Mouse (Mus musculus) mesoderm, embryonic 11.5 days (tissue): ENCODE results near the gene Pdcd4.

ENCODE experiments used
- DNase-seq: peaks from one replicate; pipeline ENCODE4 v3.0.0-alpha.2; 2012; ENCODE audit warnings: low read depth, low spot score

The Pdcd4 gene

DNA sequence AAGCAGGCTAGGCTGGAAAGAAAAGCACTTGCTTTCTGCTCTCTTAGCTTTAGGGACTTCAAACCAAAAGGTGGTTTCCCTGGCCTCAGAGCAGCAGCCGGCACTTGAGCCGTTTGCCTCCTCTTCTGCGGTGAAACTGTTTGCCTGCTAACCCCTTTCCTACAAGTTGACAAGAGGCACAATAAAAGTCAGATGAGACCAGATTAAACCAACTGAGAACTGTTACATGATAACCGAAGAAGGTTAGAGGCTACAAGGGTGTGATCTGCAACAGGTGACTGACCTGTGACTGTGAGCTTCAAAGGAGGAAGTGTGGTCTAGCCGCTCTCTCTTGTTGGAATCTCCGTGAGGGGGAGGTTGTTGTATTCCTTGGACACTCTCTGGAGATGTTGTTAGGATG is 20.5 kb upstream of the Pdcd4 start:
- no peak for DNase-seq

DNA sequence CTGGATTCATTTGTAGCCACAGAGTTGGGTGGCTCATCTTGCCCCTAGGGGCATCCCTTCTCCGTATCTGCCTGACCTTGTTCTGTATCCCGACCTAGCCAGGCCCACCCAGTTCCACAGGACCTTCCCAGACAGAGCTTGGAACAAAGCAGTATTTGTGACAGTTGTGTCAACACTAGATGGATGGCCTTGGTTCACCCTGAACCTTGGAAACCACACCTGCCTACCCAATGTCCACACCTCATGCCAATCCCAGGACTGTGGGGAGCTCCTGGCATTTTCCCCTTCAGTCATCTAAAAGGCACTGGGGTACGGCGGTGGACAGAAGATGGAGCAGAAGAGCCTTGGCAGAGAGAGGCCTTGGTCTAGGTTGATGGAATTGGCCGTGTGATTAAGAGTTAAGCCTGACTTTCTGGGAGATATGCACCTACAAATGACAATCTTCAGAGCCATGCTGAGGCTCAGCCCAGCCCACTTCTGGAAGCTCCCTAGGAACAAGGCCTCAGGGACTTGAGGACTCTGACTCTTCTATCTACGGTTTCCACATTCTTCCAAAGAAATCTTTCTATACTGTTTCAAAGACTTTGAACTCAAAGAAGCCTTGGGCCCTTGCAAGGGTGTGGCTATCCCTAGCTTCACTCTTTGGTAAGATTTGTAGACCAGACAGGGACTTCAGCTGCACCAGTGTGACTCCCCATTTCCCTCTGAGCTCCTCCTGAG is 18.9 kb upstream of the Pdcd4 start:
- DNase-seq = no peak

DNA sequence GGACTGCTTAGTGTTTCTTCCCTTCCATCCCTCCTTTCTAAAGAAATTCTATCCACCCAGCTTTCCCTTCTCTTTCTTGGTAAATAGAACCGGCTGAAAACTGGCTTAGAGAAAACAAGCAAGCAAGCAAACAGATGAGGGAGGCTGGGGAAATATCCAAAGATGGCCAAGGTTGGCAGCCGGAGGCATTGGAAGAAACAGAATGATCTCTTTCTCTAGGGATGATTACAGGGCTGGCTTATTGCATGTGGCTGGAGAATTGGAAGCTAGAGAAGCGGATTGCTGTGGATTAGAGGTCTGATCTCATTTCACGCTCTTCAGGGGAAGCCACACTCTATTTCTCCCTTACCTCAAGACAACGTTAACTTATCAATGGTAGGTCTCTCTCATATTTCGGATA is 16.8 kb upstream of the Pdcd4 start:
- no peak for DNase-seq

DNA sequence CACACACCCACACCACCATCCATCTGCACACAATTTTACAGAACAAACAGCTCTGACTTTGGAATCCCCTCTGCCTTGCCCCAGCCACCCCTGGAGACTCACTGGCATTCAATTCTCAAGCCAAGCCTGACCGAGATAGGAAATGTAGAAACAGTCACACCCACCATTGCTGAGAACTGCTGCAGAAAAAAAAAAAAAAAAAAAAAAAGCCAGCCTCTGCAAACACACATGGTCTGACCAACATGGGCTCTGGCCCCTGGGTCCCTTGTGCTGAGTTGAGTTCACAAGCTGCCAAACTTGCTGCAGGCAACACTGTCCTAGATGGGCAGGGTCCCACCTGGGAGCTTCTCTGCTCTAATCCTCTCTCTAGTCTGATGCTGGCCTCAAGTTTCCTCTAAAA is 14.3 kb upstream of the Pdcd4 start:
- DNase-seq = no peak

DNA sequence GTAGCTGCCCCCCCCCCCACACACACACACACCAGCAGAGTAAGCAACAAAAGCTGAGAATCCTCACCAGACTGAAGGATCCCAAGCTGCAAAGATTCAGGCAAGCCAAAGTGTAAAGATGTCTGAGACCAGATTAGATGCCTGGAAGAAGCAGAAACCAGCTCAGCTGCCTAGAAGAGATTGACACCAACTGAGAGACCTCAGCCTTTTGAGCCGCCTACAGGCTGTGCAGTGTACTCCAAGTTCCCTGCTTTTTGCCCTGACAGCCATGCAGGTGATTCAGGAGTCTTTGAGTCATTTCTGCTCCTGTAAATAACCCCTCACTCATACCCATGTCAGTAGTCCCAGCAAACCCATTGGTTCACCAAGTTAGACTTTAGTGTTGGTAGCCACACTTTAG is 11.6 kb upstream of the Pdcd4 start:
- no peak for DNase-seq

DNA sequence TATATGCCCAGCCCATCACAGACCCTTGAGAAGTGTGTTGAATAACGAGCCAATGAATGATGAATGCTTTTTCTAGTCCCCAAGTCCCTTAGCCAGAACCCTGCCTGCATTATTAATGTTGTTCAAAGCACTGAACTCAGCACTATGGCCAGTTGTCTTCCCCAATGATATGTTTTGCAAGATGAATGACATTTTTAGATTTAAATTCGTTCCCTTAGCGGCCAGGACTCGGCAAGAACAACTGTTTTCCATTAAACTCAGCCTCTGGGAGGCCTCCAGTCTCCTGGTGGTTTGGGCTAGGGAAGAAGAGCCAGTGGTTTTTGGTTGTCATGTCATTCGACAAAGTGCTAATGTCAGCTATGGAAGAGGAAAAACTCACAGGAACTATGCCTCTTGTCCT is 10.2 kb upstream of the Pdcd4 start:
- peak; percentile 36 for DNase-seq

DNA sequence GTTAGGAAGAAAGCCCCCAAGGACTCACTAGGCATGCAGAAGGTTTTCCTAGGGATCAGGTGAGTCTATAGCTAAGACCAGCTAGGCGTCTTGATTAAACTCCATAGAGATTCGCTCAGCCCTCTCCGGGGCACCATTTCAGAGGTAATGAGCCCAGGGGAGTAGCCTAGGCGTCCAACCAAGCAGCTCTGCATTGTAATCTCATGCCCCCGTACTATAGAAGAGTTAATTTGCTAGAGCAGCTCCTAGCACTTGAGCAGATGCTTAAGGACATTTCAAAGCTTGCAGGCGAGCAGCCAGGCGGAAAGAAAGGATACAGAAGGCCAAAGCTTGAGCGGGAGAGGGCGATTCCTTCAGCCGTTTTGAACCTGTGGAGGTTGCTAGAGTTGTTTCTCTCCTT is 6.6 kb upstream of the Pdcd4 start:
- DNase-seq = no peak

DNA sequence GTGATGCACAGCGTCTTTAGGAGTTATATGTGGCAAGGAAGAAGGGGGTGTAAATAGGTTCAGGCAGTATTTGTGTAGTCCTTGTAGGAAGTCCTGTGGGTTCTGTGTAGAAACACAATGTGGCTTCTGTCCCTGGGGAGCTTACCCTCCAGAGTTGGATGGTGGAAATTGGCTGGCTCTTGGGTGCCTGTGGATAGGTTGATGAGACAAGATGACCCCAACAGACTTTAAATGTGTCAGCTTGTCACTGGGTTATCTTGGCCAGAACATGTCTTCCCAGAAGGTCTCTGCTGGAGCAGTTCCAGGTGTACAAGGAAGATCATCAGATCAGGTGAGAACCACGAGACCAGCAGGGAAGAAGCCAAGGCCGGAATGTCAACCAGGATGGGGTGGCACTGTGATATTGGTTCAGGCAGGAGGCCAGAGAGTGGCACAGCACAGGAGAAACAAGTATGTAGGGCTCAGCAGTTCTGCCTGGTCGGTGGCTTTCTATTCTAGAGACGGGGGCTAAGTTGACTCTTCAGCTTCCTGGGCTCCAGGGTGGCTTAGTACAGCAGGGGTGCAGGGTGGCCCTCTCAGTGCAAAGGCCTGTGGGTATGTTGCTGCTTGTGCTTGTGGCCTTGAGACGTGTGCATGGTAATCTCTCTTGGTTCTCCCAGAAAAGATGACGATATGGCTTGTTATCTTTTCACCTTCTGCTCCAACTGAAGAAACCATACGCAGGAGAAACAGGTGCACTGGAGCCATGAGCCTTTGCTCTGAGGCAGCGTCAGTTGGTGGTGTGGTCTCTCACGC is 5.3 kb upstream of the Pdcd4 start:
- DNase-seq = no peak

DNA sequence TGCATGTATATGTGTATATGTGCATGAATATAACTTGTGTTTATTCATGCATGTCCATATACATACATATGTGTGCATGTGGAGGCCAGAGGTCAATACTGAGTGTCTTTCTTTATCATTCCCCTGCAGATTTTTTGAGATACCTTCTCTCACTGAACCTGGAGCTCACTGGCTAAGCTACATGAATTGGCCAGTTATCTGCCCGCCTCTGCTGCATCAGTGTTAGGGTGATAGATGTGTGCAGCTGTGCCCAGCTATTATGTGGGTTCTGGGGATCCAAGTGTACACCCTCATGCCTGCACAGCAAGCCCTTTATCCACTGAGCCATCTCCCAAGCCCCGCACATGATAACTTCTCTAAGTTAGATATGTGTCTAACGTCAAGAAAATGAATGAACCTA is 4.2 kb upstream of the Pdcd4 start:
- no peak for DNase-seq

DNA sequence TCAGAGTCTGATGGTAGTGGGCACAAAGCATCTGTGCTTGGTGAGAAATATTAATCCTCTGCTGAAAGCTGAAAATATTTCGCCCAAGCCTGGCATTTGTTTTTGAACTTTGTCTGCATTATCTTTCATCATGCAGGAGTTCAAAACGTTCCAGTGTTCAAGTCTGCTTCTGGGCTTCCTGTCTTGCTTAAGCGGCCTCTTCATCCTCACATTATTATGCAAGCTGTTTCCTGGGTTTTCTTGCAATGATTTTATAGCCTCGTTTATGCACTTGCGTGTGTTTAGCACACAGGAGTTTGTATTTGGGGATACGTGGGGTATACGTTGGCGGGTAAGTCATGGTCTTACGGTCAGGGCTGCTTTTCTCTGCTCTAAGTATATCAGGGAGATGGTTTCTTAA is 3.7 kb upstream of the Pdcd4 start:
- DNase-seq = no peak

DNA sequence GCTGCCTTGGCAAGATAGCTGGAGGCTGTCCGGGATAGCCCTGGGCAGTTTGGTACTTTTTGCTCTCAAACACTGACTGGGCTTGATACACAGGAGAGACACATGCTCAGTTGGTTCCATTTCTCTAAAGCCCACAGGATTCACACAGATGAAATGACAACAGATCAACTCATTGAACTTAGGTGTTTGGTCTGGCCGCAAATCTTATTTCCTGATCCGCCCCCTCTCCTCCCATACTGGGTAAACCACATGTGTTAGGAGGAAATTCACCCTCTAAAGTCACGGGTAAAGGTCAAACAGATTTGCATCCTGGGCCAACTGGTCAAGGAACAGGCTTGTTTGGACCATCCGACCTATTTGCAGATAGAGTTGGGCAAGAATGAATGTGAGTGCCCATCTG is 2.5 kb upstream of the Pdcd4 start:
- no peak for DNase-seq

DNA sequence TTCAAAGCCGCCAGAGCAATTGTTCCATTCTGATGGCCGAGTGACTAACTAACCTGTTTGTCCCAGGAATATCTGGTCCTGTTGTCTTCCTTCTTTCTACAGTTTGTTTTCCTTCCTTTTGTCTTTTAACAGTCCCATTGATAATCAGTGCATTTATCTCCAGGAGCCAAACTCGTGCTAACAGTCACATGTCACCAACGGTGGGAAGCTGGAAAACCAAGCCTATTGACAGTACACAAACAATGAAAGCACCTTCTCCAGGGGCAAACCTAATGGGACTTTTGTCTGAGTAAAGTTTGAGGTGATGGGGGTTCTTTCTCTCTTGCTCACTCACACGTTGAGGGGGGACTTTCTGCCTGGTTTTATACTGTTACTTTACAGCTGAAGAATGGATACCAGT is 1.8 kb upstream of the Pdcd4 start:
- no peak for DNase-seq

DNA sequence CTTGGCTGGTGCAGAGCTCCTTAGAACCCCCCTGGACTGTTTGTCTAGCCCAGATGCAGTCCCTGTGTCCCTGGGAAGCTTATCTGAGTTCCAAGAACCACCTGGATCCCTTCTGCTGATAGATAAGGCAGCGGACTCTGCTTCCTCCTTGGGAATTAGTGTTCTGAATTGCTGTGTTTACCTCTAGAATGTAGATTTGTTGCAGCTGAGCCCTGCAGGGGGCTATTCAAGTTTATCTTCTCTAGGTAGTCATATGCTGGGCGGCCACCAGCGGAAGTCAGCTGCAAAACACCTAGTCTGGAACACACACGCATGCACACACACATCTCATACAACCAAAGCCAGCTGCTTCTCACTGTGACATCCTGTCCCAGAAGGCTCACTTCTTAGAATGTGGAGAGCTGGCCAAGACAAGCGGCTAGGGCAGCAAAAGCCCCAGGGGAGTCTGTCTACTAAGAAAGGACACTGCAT is 1.2 kb upstream of the Pdcd4 start:
- DNase-seq = no peak

DNA sequence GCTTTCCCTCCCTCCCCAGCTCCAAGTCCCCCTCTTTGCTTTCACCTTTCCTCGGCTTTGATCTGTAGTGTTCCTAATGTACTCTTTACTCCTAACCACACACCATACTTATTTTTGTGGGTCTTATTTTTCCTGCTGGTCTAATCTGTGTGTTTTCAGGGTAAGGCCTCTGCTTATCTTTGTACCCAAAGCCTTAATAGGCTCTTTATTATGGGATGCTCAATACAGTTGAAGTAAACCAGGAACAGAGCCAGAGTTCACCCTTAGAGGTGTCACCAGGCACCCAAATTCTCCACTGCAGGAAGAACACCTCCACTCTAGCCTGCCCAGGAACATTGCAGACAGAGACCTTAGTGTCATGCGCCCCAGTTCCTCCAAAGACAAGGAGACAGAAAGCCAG is 462 bp upstream of the Pdcd4 start:
- DNase-seq = no peak

DNA sequence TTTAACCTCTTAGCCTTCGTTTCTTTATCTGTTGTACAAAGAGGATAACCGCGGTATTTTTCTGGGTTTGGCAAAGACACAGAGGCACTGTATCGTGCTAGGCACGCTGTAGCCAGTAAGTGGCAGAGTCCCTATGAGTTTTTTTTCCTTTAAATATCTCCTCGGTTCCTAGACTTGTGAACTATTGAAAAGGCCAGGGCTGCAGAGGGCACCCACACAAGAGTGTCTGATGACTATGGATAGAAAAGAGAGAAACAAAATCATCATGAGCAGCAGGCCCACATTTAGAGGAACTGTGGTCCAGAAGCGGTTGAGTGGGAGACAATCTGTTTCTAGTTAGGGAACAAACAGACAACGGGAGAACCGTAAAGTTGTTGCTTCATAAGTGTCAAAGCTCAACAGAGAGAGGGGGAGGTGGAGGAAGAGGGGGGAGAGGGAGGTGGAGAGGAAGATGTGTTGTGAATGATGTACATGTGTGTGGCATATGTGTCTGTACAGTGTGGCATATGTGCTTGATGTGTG is 868 bp downstream of the Pdcd4 start:
- DNase-seq = no peak

DNA sequence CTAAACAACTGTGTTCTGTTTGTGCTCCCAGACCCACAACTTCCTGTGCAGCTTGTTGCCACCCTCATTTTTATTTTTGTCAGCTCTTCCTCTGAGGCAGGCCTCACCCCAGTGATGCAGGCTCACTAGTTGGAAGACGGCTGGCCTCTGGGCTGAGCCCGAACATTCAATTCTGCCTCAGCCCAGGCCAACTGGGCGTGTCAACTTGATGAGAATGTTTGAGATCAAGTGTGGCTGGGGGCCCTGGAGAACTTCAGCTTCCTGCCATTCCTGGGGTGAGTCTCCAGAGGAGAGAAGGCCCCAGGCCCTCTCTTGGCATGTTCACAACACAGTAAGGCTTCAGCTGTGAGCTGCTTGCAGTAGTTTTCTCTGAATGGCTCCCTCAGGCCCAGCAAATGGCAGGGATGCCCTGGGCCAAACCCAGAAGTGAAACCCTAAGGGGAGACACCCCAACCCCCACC is 1.7 kb downstream of the Pdcd4 start:
- no peak for DNase-seq

DNA sequence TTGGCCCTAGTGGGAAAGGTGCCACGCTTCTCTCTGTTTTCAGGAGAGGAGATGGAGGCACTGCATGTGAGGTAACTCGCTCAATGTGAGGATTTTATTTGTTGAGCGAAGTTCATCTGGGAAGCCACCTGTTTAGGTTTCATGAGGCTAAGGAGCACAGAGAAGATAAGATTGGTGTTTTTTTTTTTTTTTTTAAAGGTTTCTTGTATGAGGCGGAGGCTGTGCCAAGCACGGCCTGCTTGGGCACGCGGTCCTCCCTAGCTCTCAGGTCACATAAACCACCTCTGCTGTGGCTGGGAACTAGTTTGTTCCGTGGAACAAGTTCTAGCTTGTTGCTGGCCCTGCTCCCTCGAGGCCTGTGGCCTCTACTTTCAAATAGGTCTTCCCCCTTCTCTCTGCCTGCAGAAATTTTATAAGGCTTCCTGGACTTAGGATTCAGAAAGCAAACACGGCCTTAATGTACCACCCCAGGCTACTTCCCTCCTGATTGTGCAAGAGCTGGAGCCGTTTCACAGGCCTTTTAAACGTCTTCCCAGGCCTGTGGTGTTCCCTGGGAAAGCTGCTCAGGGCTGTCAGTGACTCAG is 2.6 kb downstream of the Pdcd4 start:
- DNase-seq = no peak

DNA sequence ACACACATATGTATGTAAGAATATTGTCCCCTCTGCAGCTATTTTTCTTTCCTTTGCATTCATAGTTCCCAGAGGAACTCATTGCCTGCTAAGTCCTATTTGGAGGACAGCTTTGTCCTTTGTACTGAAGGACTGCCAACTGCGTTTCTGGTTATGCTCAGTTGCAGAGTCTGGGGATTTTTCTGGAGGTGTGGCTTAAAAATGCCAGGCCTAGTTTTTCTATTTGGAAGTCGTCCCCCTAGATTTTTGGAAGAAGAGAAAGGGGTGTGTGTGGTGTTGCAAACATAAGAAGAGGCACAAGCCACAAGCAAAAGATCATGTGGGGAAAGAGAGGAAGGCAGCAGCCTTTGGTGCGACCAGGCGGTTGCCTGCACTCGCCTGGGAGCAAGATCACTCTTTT is 6.0 kb downstream of the Pdcd4 start:
- no peak for DNase-seq

DNA sequence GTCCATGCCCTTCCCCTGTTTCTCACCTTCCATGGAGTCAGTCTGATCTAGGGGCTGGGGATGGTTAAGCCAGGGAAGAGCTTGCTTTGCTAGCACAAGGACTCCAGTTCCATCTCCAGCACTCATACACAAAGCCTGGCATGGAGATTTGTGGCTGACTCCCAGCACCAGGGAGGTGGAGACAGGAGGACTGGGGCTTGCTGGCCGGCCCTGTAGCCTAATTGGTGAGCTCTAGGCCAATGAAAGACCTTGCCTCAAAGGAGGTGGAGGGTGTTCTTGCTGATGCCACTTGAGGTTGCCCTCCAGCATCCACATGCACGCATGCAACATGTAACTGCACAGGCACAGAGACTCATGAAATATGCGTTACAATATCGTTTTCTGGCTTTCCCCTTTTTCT is 6.5 kb downstream of the Pdcd4 start:
- no peak for DNase-seq

DNA sequence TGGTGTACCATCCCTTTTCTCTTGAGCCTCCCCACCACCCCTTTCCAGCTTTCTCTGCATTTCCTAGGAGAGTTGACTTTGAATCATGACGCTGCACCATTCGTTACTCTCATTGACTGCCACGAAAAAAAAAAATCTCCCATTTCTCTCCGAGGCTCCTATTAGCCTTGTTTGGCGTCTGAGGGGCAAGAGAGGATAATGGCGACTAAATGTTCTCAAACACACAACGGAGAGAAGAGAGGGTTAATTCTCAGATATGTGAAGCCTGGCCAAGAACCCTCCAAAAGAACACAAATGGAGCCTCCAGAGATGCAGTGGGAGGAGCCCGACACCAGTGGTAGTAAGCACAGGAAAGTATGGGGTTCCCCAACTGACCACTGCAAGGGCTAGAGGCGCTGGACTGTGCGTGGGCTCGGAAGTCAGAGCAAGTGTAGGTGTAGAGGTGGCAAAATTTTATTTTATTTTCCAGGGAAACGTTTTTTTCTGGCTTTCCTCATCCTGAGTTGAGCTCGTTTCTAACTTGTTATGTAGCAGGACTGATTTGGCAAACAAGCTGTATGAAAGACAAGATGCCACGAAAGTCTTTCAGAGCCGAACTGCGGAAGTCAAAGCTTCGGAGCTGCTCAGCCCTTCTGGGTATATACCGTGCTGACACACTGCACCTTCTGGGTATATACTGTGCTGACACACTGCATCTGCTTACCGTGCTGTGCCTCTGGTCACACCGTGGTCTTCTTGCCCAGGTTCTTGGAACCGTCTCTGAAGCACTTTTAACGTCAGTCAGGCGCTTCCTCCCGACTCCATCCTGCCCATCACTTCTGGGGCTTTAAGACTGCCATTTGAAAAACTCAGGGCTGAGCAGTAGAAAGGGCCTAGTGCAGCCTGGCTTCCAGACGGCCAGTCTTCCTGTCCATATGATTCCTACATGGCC is 7.2 kb downstream of the Pdcd4 start:
- DNase-seq = no peak

DNA sequence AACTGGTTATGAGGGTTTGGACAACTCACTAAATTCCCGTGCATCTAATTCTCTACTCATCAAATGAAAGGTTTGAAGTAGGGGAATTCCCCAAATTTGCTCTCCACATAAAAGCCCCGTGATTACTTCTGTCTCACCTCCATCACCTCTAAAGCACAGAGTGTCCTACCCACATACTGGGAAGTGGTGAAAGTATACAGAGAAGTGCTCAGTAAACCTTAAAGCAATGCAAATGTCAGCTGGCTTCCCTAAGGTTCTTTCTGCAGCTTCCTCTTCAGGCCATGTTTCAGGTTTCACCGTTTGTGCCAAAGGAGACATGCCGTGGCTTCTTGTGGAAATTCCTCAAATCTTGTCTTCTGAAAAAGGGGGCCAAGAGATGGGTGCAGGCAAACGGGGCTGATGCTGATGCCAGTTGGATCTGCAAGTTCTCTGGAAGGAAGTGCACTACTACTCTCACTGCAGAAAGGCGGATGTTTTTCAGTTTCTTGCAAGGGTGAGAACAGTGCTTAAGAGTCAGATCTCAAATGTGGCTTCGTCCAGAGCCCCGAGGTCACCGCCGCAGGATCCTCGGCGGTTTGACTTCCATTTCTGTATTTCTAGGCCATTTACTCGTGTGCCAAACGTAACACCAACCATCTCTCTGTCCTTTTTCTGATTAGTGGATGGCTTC is 8.0 kb downstream of the Pdcd4 start:
- DNase-seq = no peak
